Mouse (Mus musculus) MEL (cell line): ENCODE data around the gene Sart1.

Experiments
- CHD1 ChIP-seq: IDR thresholded peaks from 2 replicates; pipeline ENCODE4 v1.6.1; 2012; ENCODE audit warnings: low read depth, mild to moderate bottlenecking, inconsistent platforms, low read length, improper control_type of control experiment
- SMC3 ChIP-seq: IDR thresholded peaks from 2 replicates; pipeline ENCODE4 v1.6.1; 2011; ENCODE audit warnings: low read depth, low read length, improper control_type of control experiment

GRCm38 (mm10) chr19:5426640-5427290, 38.3 kb upstream of the Sart1 start:
- TF ChIP-seq SMC3 = no peak
- TF ChIP-seq CHD1 = no peak
